Comparison of ENCODE assay signal across 19 mouse cellular contexts in genomic region chr12:24755471-24755870, GRCm38 (mm10). TPM values are rescaled to one million over a fixed set of nuclear protein-coding genes. Genes with fewer than 3 reads are reported as not detected.
DNase-seq lines count a peak whose midpoint lies in the region; ATAC-seq lines count a peak whose summit lies in the region.
"Had no signal": no experiment of that assay in that cellular context is flagged by ENCODE, and none has a peak within 500 bp of the region (broad histone marks: within the 10 kb centered on the region; RNA-seq: fewer than 3 reads in every experiment).

No protein-coding gene starts in this region.

- H3K4me2 ChIP-seq in lung, embryonic 15.5 days, result no peak overlapping the region
- H3K4me2 ChIP-seq: embryonic facial prominence, embryonic 13.5 days; embryonic facial prominence, embryonic 15.5 days; forebrain, embryonic 13.5 days; forebrain, embryonic 15.5 days had no signal

- peaks cover 7% of the 10 kb centered on the region for H3K4me1 ChIP-seq in lung, embryonic 15.5 days
- H3K4me1 ChIP-seq: embryonic facial prominence, embryonic 15.5 days had no signal

- H3K9me3 ChIP-seq in lung, embryonic 15.5 days, result no peaks in the 10 kb centered on the region
- H3K9me3 ChIP-seq: embryonic facial prominence, embryonic 13.5 days; embryonic facial prominence, embryonic 15.5 days; forebrain, embryonic 10.5 days; forebrain, embryonic 13.5 days; forebrain, embryonic 15.5 days; G1E had no signal

- DNase-seq in heart, adult 11 months, result peak; percentile 78
- DNase-seq in heart, adult 9 months (ENCODE audit: low spot score in 2 of 2), result no peak
- DNase-seq in lung, postnatal 4 days, result no peak
- DNase-seq in R1 (ENCODE audit: low read depth, low spot score), result peak; percentile 7
- DNase-seq in neural tube, embryonic 10.5 days (ENCODE audit: extremely low spot score, low spot score), result no peak
- no peak for DNase-seq in urinary bladder, postnatal 25 days (ENCODE audit: low spot score)
- DNase-seq: adrenal gland, adult 2 months; adrenal gland, postnatal 10 days; adrenal gland, postnatal 25 days; embryo, embryonic 11 days had no signal

- no peaks in the 10 kb centered on the region for H3K27me3 ChIP-seq in lung, embryonic 15.5 days
- H3K27me3 ChIP-seq: embryonic facial prominence, embryonic 13.5 days; embryonic facial prominence, embryonic 15.5 days; forebrain, embryonic 13.5 days; forebrain, embryonic 15.5 days; Patski had no signal

- H3K4me3 ChIP-seq in lung, embryonic 15.5 days, result no peak overlapping the region
- H3K4me3 ChIP-seq: embryonic facial prominence, embryonic 13.5 days; embryonic facial prominence, embryonic 15.5 days; erythroblast, embryonic 14.5 days; forebrain, embryonic 10.5 days; forebrain, embryonic 13.5 days; forebrain, embryonic 15.5 days had no signal

- H3K27ac ChIP-seq in lung, embryonic 15.5 days, result no peak overlapping the region
- H3K27ac ChIP-seq: embryonic facial prominence, embryonic 13.5 days; embryonic facial prominence, embryonic 15.5 days; forebrain, embryonic 10.5 days; forebrain, embryonic 13.5 days; forebrain, embryonic 15.5 days had no signal

- 0 out of 2 replicates have a peak, but pooled peaks have one; percentile 17 for ATAC-seq in lung, embryonic 15.5 days (ENCODE audit: borderline replicate concordance, extremely low read depth, low FRiP score, low TSS enrichment)
- ATAC-seq: forebrain, embryonic 13.5 days; forebrain, embryonic 15.5 days; Patski had no signal

- 86% methylated on average over 9 of the region's 9 CpGs for whole genome bisulfite sequencing in lung, embryonic 15.5 days

- no peak overlapping the region for H3K9ac ChIP-seq in lung, embryonic 15.5 days
- H3K9ac ChIP-seq: embryonic facial prominence, embryonic 13.5 days; embryonic facial prominence, embryonic 15.5 days; forebrain, embryonic 13.5 days; forebrain, embryonic 15.5 days had no signal

- H3K36me3 ChIP-seq in lung, embryonic 15.5 days, result no peaks in the 10 kb centered on the region
- H3K36me3 ChIP-seq: embryonic facial prominence, embryonic 13.5 days; embryonic facial prominence, embryonic 15.5 days; forebrain, embryonic 10.5 days; forebrain, embryonic 15.5 days; G1E had no signal

RNA-seq across cellular contexts. Expression of gene Rrm2, which starts 47.4 kb away (rescaled TPM):
- 222 and 224 TPM in 2 replicates for polyA plus RNA-seq in lung, embryonic 15.5 days (2015; fragmentation: Nextera tagmentation; extraction: Ambion mirVana)

Comparison
In these comparisons a context has a peak if more than half of its experiments do, and no peak if none do; other contexts are left out.
1. DNase-seq: peak in heart, adult 11 months (single experiment) and R1 (single experiment); none in heart, adult 9 months (0 of 2), lung, postnatal 4 days (0 of 2), neural tube, embryonic 10.5 days (single experiment) and urinary bladder, postnatal 25 days (single experiment).